Mouse (Mus musculus): ENCODE results near the gene Sla2.
"Not testable (repeated sequence)": the region's sequence is repeated elsewhere in the genome, so short reads cannot be mapped to it uniquely, and the experiment has no call there.

Sla2 gene

GRCm38 (mm10) chr2:156901344-156901743, 14.4 kb upstream of the Sla2 start:
- DNase-seq (ENCODE audit: low read depth): no peak

DNA sequence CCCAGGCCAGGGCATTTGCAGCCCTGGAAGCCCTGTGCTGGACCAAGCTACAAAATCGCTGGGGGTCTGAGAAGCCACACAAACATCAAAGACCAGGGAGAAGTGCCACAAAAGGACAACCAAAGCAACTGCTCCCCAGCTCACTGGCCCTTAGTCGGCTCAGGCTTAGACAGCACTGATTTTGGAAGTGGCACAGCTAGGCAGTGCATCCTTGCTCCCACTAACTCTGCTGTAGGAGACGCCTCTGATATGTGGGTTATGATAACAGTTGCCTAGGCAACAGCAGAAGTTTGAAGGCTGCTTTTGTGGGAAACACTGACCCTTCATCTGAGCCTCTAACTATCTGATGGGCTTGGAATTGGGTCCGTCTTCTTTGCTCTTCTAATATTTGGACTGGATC, 12.2 kb upstream of the Sla2 start:
- DNase-seq (ENCODE audit: low read depth): no peak

DNA sequence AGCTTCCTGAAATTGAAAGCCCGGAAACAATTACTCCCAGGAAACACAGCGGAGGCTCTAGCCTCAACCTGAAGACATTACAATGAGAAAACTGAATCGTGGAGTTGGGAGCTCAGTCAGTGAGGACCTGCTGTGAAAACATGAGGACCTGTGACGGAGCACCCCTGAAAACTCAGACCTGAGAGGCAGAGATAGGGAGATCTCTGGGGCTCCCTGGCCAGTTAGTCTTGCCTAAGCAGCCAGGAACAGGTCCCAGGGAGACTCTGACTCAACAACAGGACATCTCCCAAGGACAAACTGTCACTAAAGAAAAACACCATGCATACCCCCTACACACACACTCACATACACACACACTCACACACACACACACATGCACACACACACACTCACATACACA, 11.4 kb upstream of the Sla2 start:
- no peak for DNase-seq (ENCODE audit: low read depth)

DNA sequence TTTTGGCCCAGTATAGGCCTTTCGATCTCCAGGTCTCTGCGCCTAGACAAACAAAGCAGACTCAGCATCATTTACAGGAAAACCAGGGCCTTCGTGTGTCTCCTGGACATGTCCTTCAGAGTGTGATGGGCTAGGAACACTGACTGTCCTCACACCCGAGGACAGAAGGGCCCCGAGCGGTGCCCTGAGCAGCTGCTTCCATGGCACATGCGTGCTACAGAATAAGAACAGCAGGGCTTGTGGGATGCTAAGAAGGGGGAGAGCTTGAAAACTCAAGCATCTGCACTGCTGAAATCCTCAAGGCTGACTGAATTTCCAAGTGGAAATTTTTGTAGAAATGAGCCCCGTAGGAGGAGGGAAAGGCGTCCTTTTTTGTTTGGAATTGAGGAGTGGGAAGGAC, 10.0 kb upstream of the Sla2 start:
- no peak for DNase-seq (ENCODE audit: low read depth)

GRCm38 (mm10) chr2:156896384-156896914, 9.5 kb upstream of the Sla2 start:
- no peak for DNase-seq (ENCODE audit: low read depth)

- no peak for DNase-seq (ENCODE audit: low read depth)
Measured at GRCm38 (mm10) chr2:156894496-156895265, 7.7 kb upstream of the Sla2 start.

- no peak for DNase-seq (ENCODE audit: low read depth)
Measured at GRCm38 (mm10) chr2:156892821-156893220, 5.8 kb upstream of the Sla2 start.

DNA sequence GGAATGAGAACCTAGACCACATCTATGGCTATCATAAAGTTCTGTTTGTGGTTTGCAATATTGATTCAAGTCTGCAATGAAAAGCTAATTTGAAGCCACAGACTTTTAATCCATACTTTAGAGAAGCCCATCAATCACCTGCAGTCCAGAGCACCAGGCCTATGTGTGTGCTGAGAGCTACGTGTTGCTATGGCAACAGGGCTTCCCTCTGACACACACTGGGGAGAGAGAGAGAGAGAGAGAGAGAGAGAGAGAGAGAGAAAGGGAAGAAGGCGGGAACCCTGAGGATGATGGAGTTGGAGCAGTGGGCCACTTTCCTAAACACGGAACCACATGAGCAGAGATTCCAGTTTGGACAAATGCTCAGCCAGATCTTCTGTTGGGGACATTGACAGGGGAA, 5.2 kb upstream of the Sla2 start:
- no peak for DNase-seq (ENCODE audit: low read depth)

DNA sequence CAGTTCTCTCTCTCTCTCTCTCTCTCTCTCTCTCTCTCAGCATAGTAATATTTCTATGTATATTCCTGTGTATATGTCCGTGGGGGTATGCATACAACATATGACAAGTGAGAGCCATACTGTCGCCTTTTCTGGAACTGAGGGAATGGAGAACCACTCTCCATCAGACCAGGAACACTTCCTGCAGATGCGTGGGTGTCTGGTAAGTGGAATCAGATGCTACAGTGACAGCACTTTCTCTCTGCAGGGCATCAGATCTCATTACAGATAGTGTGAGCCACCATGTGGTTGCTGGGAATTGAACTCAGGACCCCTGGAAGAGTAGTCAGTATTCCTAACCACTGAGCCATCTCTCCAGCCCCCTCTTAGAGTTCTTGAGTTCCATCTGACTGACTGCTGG, 1.5 kb upstream of the Sla2 start:
- DNase-seq (ENCODE audit: low read depth): no peak

DNA sequence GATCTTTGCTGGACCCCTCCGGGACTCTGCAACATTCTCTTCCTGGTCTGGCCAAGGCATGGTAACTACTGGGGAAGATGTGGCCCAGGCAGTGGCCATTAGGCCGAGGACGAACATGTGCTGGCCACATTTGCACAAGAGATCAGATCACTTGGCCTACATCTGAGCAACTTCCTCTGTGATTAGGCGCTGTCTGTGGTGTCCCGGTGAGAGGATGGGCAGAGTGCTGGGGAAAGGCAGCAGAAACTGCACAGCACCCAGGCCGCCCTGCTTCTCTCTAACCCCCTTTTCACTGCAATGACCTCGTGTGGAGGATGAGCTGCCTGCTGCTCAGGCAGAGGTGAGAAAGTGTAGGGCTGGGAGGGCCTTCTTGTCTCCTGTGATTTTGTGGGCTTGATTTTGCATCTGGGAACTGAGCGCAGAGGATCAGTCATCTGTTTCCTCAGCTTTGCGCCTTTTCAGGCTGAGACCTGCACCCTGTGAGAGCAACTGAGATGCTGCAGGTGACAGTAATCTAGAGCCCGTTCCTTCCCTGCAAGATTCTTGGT, 834 bp downstream of the Sla2 start:
- DNase-seq (ENCODE audit: low read depth): no peak

- not testable (repeated sequence) for DNase-seq (ENCODE audit: low read depth)
Measured at GRCm38 (mm10) chr2:156885666-156886065, 1.3 kb downstream of the Sla2 start.

GRCm38 (mm10) chr2:156884396-156885211, 2.4 kb downstream of the Sla2 start:
- no peak for DNase-seq (ENCODE audit: low read depth)

DNA sequence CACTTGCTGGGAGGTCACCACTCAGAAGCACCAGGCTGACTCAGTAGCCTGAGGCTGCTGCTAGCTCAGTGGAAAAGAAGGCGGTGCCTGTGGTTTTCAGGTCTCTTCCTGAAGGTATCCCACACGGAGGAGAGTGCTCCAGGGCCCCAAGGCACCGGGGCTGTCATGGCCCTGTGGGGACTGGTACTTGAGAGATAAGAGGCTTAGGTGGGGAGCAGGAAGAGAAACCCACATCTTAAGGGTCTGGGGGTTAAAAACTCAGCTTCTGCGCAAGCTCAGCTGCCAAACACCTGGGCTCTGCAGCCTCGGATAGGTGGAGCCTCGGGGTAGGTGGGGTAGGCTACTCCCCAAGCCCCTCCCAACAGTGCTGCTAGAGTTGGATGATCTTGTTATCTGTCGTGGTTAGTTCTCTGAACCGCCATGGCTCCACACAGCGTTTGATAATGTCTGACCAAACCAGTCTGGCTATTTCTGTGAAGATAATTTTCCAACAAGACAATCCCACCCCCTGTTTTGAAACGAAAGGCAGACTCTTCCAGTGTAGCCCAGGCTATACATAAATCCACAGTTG, 4.5 kb downstream of the Sla2 start:
- DNase-seq (ENCODE audit: low read depth): peak; percentile 85

DNA sequence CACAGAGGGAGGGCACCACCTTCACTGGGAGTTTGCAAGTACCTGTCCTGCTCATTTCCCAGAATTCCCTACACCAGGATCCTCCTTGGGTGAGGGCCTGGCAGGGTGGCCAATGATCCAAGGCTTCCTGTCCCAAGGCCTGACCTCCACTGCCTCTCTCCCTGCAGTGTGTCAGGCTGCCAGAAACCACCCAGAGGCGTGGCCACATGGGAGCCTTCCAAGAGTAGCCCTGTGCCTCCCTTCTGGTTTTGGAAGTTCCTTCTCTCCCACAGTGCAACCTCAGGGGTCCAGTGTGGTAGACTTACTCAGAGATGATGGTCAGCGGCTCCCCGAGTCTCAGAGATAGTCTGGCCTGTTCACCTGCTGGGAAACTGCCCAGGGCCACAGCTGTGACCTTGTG, 7.5 kb downstream of the Sla2 start:
- peak; percentile 7 for DNase-seq (ENCODE audit: low read depth)

GRCm38 (mm10) chr2:156877726-156878125, 9.3 kb downstream of the Sla2 start:
- DNase-seq (ENCODE audit: low read depth): peak; percentile 68

- no peak for DNase-seq (ENCODE audit: low read depth)
Measured at GRCm38 (mm10) chr2:156874760-156875510, 12.1 kb downstream of the Sla2 start.

DNA sequence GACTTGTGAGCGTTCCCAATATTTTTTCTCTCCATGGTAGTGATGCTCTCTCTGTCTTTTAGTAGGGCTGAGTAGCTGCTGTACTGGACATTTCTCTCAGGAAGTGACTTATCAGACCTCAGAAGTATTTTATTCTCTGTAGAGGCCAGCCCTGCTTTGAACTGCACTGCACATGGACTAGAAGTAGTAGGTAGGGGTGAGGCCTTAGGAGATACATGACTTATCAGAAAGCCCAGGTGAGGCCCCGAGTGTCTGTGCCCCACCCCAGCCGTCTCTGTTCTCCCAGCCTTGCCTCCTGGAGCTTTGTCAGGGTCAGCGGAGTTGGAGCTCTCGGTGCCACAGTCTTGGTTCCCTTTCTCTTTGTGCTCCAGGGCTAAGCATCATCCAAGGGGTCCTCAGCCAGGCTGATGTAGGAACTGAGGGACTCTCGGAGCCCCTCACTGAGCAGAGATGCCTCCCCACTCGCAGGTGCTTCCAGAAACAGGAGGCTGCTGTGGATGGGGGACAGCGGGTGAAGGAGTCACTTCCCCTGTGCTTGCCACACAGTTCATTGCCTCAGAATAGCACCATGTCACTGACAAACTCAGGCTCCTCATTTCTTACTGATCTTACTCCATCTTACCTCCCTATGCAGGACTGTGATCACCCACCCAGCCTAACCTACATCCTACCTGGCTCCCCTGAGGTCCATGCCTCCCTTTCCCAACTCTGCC, 12.8 kb downstream of the Sla2 start:
- no peak for DNase-seq (ENCODE audit: low read depth)

GRCm38 (mm10) chr2:156873629-156874028, 13.4 kb downstream of the Sla2 start:
- peak; percentile 88 for DNase-seq (ENCODE audit: low read depth)

- DNase-seq (ENCODE audit: low read depth): peak; percentile 50
Measured at GRCm38 (mm10) chr2:156870519-156870918, 16.5 kb downstream of the Sla2 start.

GRCm38 (mm10) chr2:156869554-156869953, 17.4 kb downstream of the Sla2 start:
- DNase-seq (ENCODE audit: low read depth): no peak

- DNase-seq (ENCODE audit: low read depth): no peak
Measured at GRCm38 (mm10) chr2:156868994-156869393, 18.0 kb downstream of the Sla2 start.

Measured in naive thymus-derived CD4-positive, alpha-beta T cell, adult 2 months (primary cell).